Mouse (Mus musculus) limb, embryonic 13.5 days (tissue): ENCODE data around the gene Gm11032. TPM values are rescaled to one million over a fixed set of nuclear protein-coding genes. Genes with fewer than 3 reads are reported as not detected.
"Not testable (repeated sequence)": the region's sequence is repeated elsewhere in the genome, so short reads cannot be mapped to it uniquely, and the experiment has no call there.

Experiments
- ATAC-seq: fragments of 200-750 bp; cut with Nextera tagmentation; 2 replicates; pipeline ENCODE4 v1.8.0; 2017; ENCODE audit warnings: low read depth, moderate number of reproducible peaks, moderate TSS enrichment; ENCODE audit not compliant: low FRiP score
- H3K27ac ChIP-seq: fragments of 300-500 bp; sonication (generic); 2 replicates; pipeline ENCODE4 v1.5.1; 2015; ENCODE audit warnings: inconsistent platforms, mild to moderate bottlenecking, moderate library complexity
- H3K27me3 ChIP-seq: fragments of 300-500 bp; sonication (generic); 2 replicates; pipeline ENCODE4 v1.6.1; 2015; ENCODE audit warnings: mild to moderate bottlenecking, inconsistent platforms
- H3K36me3 ChIP-seq: fragments of 300-500 bp; sonication (generic); 2 replicates; pipeline ENCODE4 v1.6.1; 2015; ENCODE audit warnings: inconsistent platforms, mild to moderate bottlenecking, moderate library complexity
- H3K4me1 ChIP-seq: fragments of 300-500 bp; sonication (generic); 2 replicates; pipeline ENCODE4 v1.6.1; 2015; ENCODE audit warnings: inconsistent platforms
- H3K4me2 ChIP-seq: fragments of 300-500 bp; sonication (generic); replicated peaks from 2 replicates; pipeline ENCODE4 v1.6.1; 2015; ENCODE audit warnings: inconsistent platforms, mild to moderate bottlenecking, moderate library complexity
- H3K4me3 ChIP-seq: fragments of 300-500 bp; sonication (generic); 2 replicates; pipeline ENCODE4 v1.5.1; 2015; ENCODE audit warnings: moderate library complexity, mild to moderate bottlenecking, inconsistent platforms
- H3K9ac ChIP-seq: fragments of 300-500 bp; sonication (generic); 2 replicates; pipeline ENCODE4 v1.6.1; 2015; ENCODE audit warnings: mild to moderate bottlenecking, inconsistent platforms
- H3K9me3 ChIP-seq: fragments of 300-500 bp; sonication (generic); 2 replicates; pipeline ENCODE4 v1.6.1; 2016; ENCODE audit warnings: inconsistent platforms
- WGBS: fragments of 180-500 bp; shearing (Covaris S2); methylation state at CpG from one replicate; pipeline ENCODE4 v1.1.7; 2015; 5-methylcytosine and 5-hydroxymethylcytosine counted together
- polyA plus RNA-seq: library from polyadenylated mRNA; unstranded; fragments of >200 nt; fragmentation: Nextera tagmentation; extraction: Ambion mirVana; gene quantifications from 2 replicates; pipeline ENCODE4 v1.2.1, GENCODE M21; 2015

Gene Gm11032
- polyA plus RNA-seq: not detected in 2 replicates

GRCm38 (mm10) chr11:4620017-4620485, at the start of gene Gm11032:
TSS of gene Gm11032 (plus strand) at chr11:4620067.
- Histone ChIP-seq H3K4me1 (no peaks in the 10 kb centered on the region), H3K4me3 (no peak within 1 kb of the TSS)

GRCm38 (mm10) chr11:4571491-4571901, 48.4 kb upstream of the Gm11032 start:
- H3K27ac ChIP-seq: no peak overlapping the region
- H3K27me3 ChIP-seq: no peaks in the 10 kb centered on the region
- H3K9me3 ChIP-seq: no peaks in the 10 kb centered on the region
- no peaks in the 10 kb centered on the region; the same call in 1 of the 2 replicates for H3K36me3 ChIP-seq
- H3K4me2 ChIP-seq: no peak overlapping the region
- no peak for ATAC-seq
- H3K4me1 ChIP-seq: peaks cover 13% of the 10 kb centered on the region
- no peak overlapping the region for H3K9ac ChIP-seq
- no peak overlapping the region for H3K4me3 ChIP-seq
- WGBS: 82% methylated on average over 4 of the region's 4 CpGs

More at GRCm38 (mm10) chr11:4620017-4620485, at the start of gene Gm11032:
- Histone ChIP-seq H3K9ac (no peak within 1 kb of the TSS), H3K9me3 (no peaks in the 10 kb centered on the region), H3K4me2 (no peak within 1 kb of the TSS), H3K27me3 (no peaks in the 10 kb centered on the region), H3K27ac (no peak within 1 kb of the TSS), H3K36me3 (no peaks in the 10 kb centered on the region)
- no peak for ATAC-seq
- WGBS: 71% methylated on average over 16 of the region's 16 CpGs

GRCm38 (mm10) chr11:4576090-4576732, 43.7 kb upstream of the Gm11032 start:
- not testable (repeated sequence) for H3K9me3 ChIP-seq, H3K27me3 ChIP-seq, ATAC-seq, H3K4me2 ChIP-seq, H3K27ac ChIP-seq, H3K9ac ChIP-seq, H3K4me3 ChIP-seq, H3K36me3 ChIP-seq
- 89% methylated on average over 2 of the region's 2 CpGs for WGBS
- H3K4me1 ChIP-seq: peaks cover 17% of the 10 kb centered on the region

GRCm38 (mm10) chr11:4577079-4577478, 42.8 kb upstream of the Gm11032 start:
- Histone ChIP-seq H3K27me3 (no peaks in the 10 kb centered on the region), H3K36me3 (no peaks in the 10 kb centered on the region), H3K4me3 (no peak overlapping the region), H3K4me1 (peaks cover 11% of the 10 kb centered on the region), H3K27ac (no peak overlapping the region), H3K9ac (no peak overlapping the region), H3K9me3 (no peaks in the 10 kb centered on the region), H3K4me2 (no peak overlapping the region)
- ATAC-seq: no peak
- 100% methylated on average over 2 of the region's 2 CpGs for WGBS

- no peak overlapping the region for H3K4me3 ChIP-seq
- no peaks in the 10 kb centered on the region for H3K9me3 ChIP-seq
- H3K4me1 ChIP-seq: peaks cover 11% of the 10 kb centered on the region
- no peak overlapping the region for H3K4me2 ChIP-seq
- ATAC-seq: no peak
- no peaks in the 10 kb centered on the region for H3K27me3 ChIP-seq
- no peak overlapping the region for H3K27ac ChIP-seq
- WGBS: 79% methylated on average over 2 of the region's 2 CpGs
- no peak overlapping the region for H3K9ac ChIP-seq
- H3K36me3 ChIP-seq: no peaks in the 10 kb centered on the region
These were observed 41.2 kb upstream of the Gm11032 start for GRCm38 (mm10) chr11:4578682-4579081.

DNA sequence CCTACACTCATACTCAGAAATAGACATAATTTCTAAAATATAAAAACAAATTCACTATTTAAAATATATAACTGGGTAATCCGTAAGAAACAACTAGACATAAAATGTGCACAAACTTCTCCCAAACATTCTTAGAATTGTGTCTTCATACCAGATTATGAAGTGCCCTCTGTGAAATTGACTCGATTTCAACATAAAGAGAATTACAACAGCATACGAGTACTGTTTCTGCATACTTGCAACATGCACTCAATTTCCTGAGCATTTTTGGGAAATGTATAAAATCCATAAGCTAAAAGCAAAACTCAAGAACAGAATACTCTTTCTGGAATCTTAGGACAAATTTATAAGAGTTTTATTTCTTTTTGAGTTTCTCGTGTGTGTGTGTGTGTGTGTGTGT, 28.1 kb upstream of the Gm11032 start:
- Histone ChIP-seq H3K9me3 (no peaks in the 10 kb centered on the region), H3K4me2 (no peak overlapping the region), H3K9ac (no peak overlapping the region), H3K4me3 (no peak overlapping the region), H3K4me1 (peaks cover 21% of the 10 kb centered on the region), H3K27me3 (no peaks in the 10 kb centered on the region), H3K27ac (no peak overlapping the region), H3K36me3 (0 out of 2 replicates have a peak, but pooled peaks cover 6% of the 10 kb centered on the region)
- 82% methylated on average over 4 of the region's 4 CpGs for WGBS
- no peak for ATAC-seq

- peak overlapping the region; percentile 97 for H3K9ac ChIP-seq
- H3K27me3 ChIP-seq: no peaks in the 10 kb centered on the region
- no peak for ATAC-seq
- H3K4me2 ChIP-seq: peak overlapping the region; percentile 73
- 39% methylated on average over 5 of the region's 5 CpGs for WGBS
- H3K27ac ChIP-seq: no peak overlapping the region
- peak overlapping the region; percentile 99 for H3K4me3 ChIP-seq
- H3K36me3 ChIP-seq: no peaks in the 10 kb centered on the region
- no peaks in the 10 kb centered on the region for H3K9me3 ChIP-seq
- peaks cover 21% of the 10 kb centered on the region for H3K4me1 ChIP-seq
These were observed 26.4 kb upstream of the Gm11032 start for GRCm38 (mm10) chr11:4593491-4593848.

- Histone ChIP-seq H3K9me3 (no peaks in the 10 kb centered on the region), H3K4me3 (peak overlapping the region; percentile 99), H3K27me3 (no peaks in the 10 kb centered on the region), H3K27ac (peak overlapping the region; percentile 94), H3K9ac (peak overlapping the region; percentile 97), H3K4me1 (peaks cover 21% of the 10 kb centered on the region), H3K36me3 (no peaks in the 10 kb centered on the region), H3K4me2 (peak overlapping the region; percentile 73)
- ATAC-seq: peak; percentile 91
- WGBS: under 1% methylated on average over 44 of the region's 45 CpGs
These were observed 25.8 kb upstream of the Gm11032 start for GRCm38 (mm10) chr11:4593849-4594607.

DNA sequence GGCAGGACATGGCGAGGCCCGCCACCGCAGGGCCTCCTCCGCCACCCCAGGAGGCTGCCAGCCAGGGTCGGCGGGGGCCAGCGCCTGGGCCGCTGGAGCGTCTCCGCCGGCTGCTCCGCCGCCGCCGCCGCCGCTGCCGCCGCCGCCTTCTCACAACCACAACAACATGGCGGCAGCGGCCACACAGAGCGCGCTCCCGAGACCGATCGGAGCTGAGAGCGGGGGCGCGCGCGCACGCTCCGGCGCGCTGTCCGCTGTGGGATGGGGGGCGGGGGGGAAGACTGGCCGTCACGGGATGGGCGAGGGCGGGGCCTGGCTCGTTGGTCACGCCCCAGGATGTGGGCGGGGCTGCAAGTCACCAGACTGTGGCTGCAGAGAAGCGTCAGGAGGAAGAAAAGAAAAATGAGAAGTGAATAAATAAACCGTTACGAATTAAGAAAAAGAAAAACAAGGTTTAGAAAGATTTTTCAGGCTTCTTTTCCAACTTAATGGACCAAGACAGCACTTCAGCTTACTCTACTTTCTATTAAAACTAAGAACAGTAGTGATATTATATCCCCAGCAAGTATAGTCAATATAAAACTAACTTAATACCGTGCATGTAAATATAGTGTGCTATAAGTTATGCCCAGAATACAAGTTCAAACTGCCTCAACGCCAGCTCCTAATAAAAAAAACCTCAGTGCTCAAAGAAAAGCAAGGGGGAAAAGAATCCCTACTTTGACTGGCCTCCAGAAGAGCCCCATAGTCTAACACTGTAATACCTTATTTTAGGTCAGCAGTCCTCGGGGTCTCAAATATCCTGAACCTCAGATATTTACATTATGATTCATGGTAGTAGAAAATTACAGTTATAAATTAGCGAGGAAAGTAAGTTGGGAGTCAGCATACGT, 25.0 kb upstream of the Gm11032 start, which contains the start of gene Mtmr3:
Gene Mtmr3 (minus strand): TSS at position 256 of the 893 bp plus-strand sequence.
- Histone ChIP-seq H3K9ac (peak within 1 kb of the TSS; percentile 97), H3K4me3 (peak within 1 kb of the TSS; percentile 99), H3K4me1 (peaks cover 21% of the 10 kb centered on the region), H3K27ac (peak within 1 kb of the TSS; percentile 94), H3K36me3 (no peaks in the 10 kb centered on the region), H3K27me3 (no peaks in the 10 kb centered on the region), H3K9me3 (no peaks in the 10 kb centered on the region), H3K4me2 (peak within 1 kb of the TSS; percentile 73)
- ATAC-seq: peak; percentile 95
- 5% methylated on average over 40 of the region's 53 CpGs for WGBS

DNA sequence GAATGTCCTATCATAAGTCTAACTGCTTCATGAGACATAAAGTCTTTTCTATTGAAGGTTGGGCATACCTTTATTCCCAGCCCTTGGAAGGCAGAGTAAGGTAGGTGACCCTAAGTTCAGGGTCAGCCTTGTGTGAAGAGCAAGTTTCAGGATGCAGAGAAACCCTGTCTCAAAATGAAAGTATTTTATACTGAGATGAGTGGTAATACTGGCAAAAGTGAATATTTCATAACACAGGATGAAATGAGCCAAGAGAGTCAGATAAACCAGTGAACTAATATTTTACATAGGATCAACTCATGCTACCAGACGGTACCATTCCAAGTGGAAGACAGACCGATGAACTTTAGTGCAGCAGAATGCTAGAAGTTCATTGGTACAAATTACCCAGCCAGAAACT, 21.5 kb upstream of the Gm11032 start:
- 92% methylated on average over 2 of the region's 2 CpGs for WGBS
- no peak for ATAC-seq
- Histone ChIP-seq H3K27ac (no peak overlapping the region), H3K4me2 (no peak overlapping the region), H3K9ac (no peak overlapping the region), H3K36me3 (no peaks in the 10 kb centered on the region), H3K27me3 (no peaks in the 10 kb centered on the region), H3K4me1 (peaks cover 18% of the 10 kb centered on the region), H3K9me3 (no peaks in the 10 kb centered on the region), H3K4me3 (no peak overlapping the region)

- WGBS: 91% methylated on average over 3 of the region's 3 CpGs
- no peak overlapping the region for H3K27ac ChIP-seq
- H3K4me3 ChIP-seq: no peak overlapping the region
- no peaks in the 10 kb centered on the region for H3K36me3 ChIP-seq
- no peak for ATAC-seq
- H3K4me1 ChIP-seq: peaks cover 23% of the 10 kb centered on the region
- H3K9ac ChIP-seq: no peak overlapping the region
- H3K9me3 ChIP-seq: no peaks in the 10 kb centered on the region
- H3K4me2 ChIP-seq: no peak overlapping the region
- no peaks in the 10 kb centered on the region for H3K27me3 ChIP-seq
These were observed 20.0 kb upstream of the Gm11032 start for GRCm38 (mm10) chr11:4599916-4600315.

- WGBS: 76% methylated on average over 5 of the region's 5 CpGs
- H3K27me3 ChIP-seq: no peaks in the 10 kb centered on the region
- no peak overlapping the region for H3K9ac ChIP-seq
- no peak overlapping the region for H3K4me3 ChIP-seq
- no peaks in the 10 kb centered on the region for H3K9me3 ChIP-seq
- H3K4me1 ChIP-seq: peaks cover 20% of the 10 kb centered on the region
- no peak overlapping the region for H3K27ac ChIP-seq
- no peak overlapping the region for H3K4me2 ChIP-seq
- H3K36me3 ChIP-seq: no peaks in the 10 kb centered on the region
- ATAC-seq: no peak
These were observed 18.0 kb upstream of the Gm11032 start for GRCm38 (mm10) chr11:4601890-4602289.
